Mouse (Mus musculus): ENCODE measurements at regions not wholly inside any gene's neighbourhood (a gene's known extent, or its start where the extent isn't known, plus 50 kb on each side); places are given as distances from the start of the nearest gene placed in this dataset.

GRCm38 (mm10) chr12:79883651-79884050 lies 229.2 kb downstream of the Zfp36l1 start:
- no peak for DNase-seq (ENCODE audit: low spot score in 2 of 2)

- DNase-seq (ENCODE audit: low spot score in 2 of 2), result no peak
Measured at GRCm38 (mm10) chr12:79880751-79881261, 232.0 kb downstream of the Zfp36l1 start.

GRCm38 (mm10) chr12:79880346-79880745 lies 232.5 kb downstream of the Zfp36l1 start:
- DNase-seq (ENCODE audit: low spot score in 2 of 2), result no peak

GRCm38 (mm10) chr12:79879918-79880273 lies 232.9 kb downstream of the Zfp36l1 start:
- DNase-seq (ENCODE audit: low spot score in 2 of 2), result no peak

GRCm38 (mm10) chr12:79879093-79879917 lies 233.5 kb downstream of the Zfp36l1 start:
- no peak for DNase-seq (ENCODE audit: low spot score in 2 of 2)

GRCm38 (mm10) chr12:79878766-79879092 lies 234.1 kb downstream of the Zfp36l1 start:
- no peak for DNase-seq (ENCODE audit: low spot score in 2 of 2)

- no peak for DNase-seq (ENCODE audit: low spot score in 2 of 2)
Measured at GRCm38 (mm10) chr12:79878163-79878562, 234.7 kb downstream of the Zfp36l1 start.

- no peak for DNase-seq (ENCODE audit: low spot score in 2 of 2)
Measured at GRCm38 (mm10) chr12:79874333-79874732, 238.5 kb downstream of the Zfp36l1 start.

- DNase-seq (ENCODE audit: low spot score in 2 of 2), result no peak
Measured at GRCm38 (mm10) chr12:79865179-79865552, 247.6 kb downstream of the Zfp36l1 start.

GRCm38 (mm10) chr12:79864346-79865178 lies 248.3 kb downstream of the Zfp36l1 start:
- DNase-seq (ENCODE audit: low spot score in 2 of 2), result no peak
